Mouse (Mus musculus) liver, adult (tissue): ENCODE results near the gene Gap43.

ENCODE experiments used
- GATA4 ChIP-seq: IDR thresholded peaks from 2 replicates; pipeline ENCODE4 v1.6.1; 2014; ENCODE audit warnings: mild to moderate bottlenecking, low read length; ENCODE audit not compliant: insufficient replicate concordance

Gap43 gene

GRCm38 (mm10) chr16:42319365-42319764, 21.1 kb downstream of the Gap43 start:
- TF ChIP-seq GATA4, result no peak

- TF ChIP-seq GATA4, result no peak
Observed at GRCm38 (mm10) chr16:42312125-42312524, 28.3 kb downstream of the Gap43 start.

GRCm38 (mm10) chr16:42308761-42309160, 31.7 kb downstream of the Gap43 start:
- no peak for TF ChIP-seq GATA4

- no peak for TF ChIP-seq GATA4
Observed at GRCm38 (mm10) chr16:42305934-42306701, 34.3 kb downstream of the Gap43 start.

- TF ChIP-seq GATA4, result no peak
Observed at GRCm38 (mm10) chr16:42303461-42303860, 37.0 kb downstream of the Gap43 start.

- no peak for TF ChIP-seq GATA4
Observed at GRCm38 (mm10) chr16:42294481-42294880, 46.0 kb downstream of the Gap43 start.

GRCm38 (mm10) chr16:42294056-42294455, 46.4 kb downstream of the Gap43 start:
- no peak for TF ChIP-seq GATA4

GRCm38 (mm10) chr16:42291572-42291971, 48.9 kb downstream of the Gap43 start:
- no peak for TF ChIP-seq GATA4

GRCm38 (mm10) chr16:42284005-42284404, 56.4 kb downstream of the Gap43 start:
- no peak for TF ChIP-seq GATA4

- TF ChIP-seq GATA4, result no peak
Observed at GRCm38 (mm10) chr16:42277713-42278112, 62.7 kb downstream of the Gap43 start.

- no peak for TF ChIP-seq GATA4
Observed at GRCm38 (mm10) chr16:42277268-42277667, 63.2 kb downstream of the Gap43 start.

GRCm38 (mm10) chr16:42276216-42277141, 64.0 kb downstream of the Gap43 start:
- TF ChIP-seq GATA4, result no peak

- TF ChIP-seq GATA4, result no peak
Observed at GRCm38 (mm10) chr16:42275518-42276215, 64.8 kb downstream of the Gap43 start.

- no peak for TF ChIP-seq GATA4
Observed at GRCm38 (mm10) chr16:42271213-42271612, 69.2 kb downstream of the Gap43 start.

- TF ChIP-seq GATA4, result no peak
Observed at GRCm38 (mm10) chr16:42269587-42269967, 70.9 kb downstream of the Gap43 start.
